Mouse (Mus musculus): ENCODE results near the gene Wdfy4. TPM values are rescaled to one million over a fixed set of nuclear protein-coding genes. Genes with fewer than 3 reads are reported as not detected.

Gene Wdfy4
- polyA plus RNA-seq (2015; fragmentation: Nextera tagmentation; extraction: Ambion mirVana), result 0.87 and 0.88 TPM in 2 replicates

DNA sequence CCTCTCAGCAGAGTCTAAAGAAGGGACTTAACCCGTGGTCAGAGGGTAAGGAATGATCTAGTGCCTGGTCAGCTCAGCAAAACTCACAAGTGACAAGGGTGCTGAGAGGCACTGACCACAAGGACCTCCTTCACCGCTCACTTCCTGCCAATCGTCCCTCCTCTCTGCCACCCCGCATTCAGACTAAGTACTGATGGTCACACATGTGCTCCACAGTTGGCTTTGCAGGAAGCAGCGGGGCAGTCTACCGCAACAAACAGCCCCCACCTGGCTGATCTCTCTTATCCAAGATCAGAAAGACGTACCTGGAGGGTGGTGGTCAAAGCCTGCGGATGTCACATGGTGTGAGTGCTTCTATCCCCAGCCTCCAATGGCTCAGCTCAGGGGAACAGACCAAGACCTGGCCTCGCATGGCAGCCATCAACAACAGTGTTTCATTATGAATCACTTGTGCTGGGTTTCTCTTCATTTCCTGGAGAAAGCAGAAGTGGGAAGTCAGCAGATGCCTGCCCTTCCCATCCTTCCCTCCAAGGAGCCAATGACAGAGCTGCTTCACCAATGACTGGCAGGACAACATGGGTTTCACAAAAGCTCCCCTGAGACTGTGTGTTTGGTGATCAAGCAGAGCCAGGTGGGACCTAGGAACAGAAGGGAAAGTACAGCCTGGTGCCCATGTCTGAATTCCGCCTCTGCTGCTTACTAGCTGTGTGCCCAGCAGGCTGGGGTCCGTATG lies at the start of gene Wdfy4:
Gene Wdfy4, minus strand, starts transcription at position 441 of the 733 bp plus-strand sequence.
- no peak within 1 kb of the TSS for H3K27ac ChIP-seq
- H3K27me3 ChIP-seq, result no peaks in the 10 kb centered on the region
- H3K4me3 ChIP-seq (replicated peaks), result peak within 1 kb of the TSS; percentile 36
- no peaks in the 10 kb centered on the region for H3K9me3 ChIP-seq (replicated peaks)
- peak; percentile 7 for DNase-seq
- no peaks in the 10 kb centered on the region for H3K4me1 ChIP-seq (replicated peaks)
- no peak for ATAC-seq (ENCODE audit: low read depth)
- H3K9ac ChIP-seq, result no peak within 1 kb of the TSS
- H3K4me2 ChIP-seq, result peak within 1 kb of the TSS; percentile 45
- no peaks in the 10 kb centered on the region for H3K36me3 ChIP-seq
- 24% methylated on average over 11 of the region's 11 CpGs for WGBS (ENCODE audit: insufficient replicate concordance)

DNA sequence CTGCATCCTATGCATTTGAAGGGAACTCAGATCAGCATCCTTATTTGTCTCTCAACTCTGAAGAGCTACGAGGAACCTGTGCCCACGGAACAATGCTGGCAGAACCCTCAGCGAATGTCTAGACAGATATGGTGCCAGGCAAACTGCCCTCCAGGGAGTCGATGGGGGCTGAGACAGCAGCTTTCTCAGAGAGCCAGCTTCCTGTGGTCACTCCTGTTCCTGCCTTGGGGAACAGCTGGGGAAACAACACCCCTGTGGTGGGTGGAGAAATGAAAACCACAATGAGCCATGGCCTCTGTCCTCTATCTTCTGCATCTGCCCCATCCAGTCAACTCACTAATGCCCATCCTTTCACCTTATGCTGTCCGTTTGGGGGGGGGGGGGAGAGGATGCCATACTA lies 46.7 kb upstream of the Wdfy4 start:
- Histone ChIP-seq H3K36me3 (no peaks in the 10 kb centered on the region), H3K4me3 (replicated peaks) (no peak overlapping the region), H3K9me3 (replicated peaks) (no peaks in the 10 kb centered on the region), H3K27me3 (no peaks in the 10 kb centered on the region), H3K4me2 (no peak overlapping the region), H3K27ac (no peak overlapping the region), H3K9ac (no peak overlapping the region), H3K4me1 (replicated peaks) (no peaks in the 10 kb centered on the region)
- ATAC-seq (ENCODE audit: low read depth), result no peak
- 16% methylated on average over 5 of the region's 5 CpGs for WGBS (ENCODE audit: insufficient replicate concordance)
- DNase-seq, result no peak

DNA sequence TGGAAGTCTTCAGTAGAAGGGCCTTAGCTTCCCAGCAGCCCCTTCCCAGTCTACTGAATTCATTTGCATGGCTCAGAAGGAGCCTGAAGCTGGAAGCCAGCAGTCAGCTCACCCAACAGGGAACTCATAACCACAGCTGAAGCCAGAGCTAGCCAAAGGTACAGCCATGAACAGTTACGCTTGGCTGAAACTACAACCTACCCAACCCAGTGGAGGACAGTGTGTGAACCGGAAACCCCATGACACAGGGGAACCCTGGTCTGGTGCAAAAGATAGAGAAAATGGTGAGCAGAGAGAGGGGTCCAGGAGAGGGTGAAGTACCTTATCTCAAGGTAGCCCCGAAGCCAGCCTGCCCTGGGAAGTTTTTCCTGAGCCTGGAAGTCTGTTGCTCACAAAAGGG lies 46.0 kb upstream of the Wdfy4 start:
- no peak overlapping the region for H3K27ac ChIP-seq
- H3K9me3 ChIP-seq (replicated peaks), result no peaks in the 10 kb centered on the region
- no peaks in the 10 kb centered on the region for H3K4me1 ChIP-seq (replicated peaks)
- H3K36me3 ChIP-seq, result no peaks in the 10 kb centered on the region
- DNase-seq, result no peak
- ATAC-seq (ENCODE audit: low read depth), result no peak
- no peak overlapping the region for H3K4me3 ChIP-seq (replicated peaks)
- H3K9ac ChIP-seq, result no peak overlapping the region
- 33% methylated on average over 3 of the region's 3 CpGs for WGBS (ENCODE audit: insufficient replicate concordance)
- H3K4me2 ChIP-seq, result no peak overlapping the region
- no peaks in the 10 kb centered on the region for H3K27me3 ChIP-seq

DNA sequence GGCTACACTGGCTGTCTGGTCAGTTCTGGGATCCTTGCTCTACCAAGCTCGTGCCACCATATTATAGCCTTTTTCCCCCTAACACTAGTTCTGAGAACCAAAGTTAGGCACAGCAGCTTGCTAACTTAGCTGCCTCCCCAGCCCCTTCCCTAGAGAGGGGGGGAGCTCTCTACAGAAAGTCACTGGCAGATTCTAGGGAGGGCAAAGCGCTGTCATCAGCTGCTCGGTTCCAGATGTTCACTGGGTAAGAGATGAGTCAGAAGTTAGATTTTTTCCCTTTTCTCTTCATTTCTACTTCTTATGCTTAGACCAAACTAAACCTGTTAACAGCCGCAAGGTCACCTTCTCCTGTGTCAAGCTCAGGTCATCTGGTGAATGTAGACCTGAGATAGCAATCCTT lies 45.4 kb upstream of the Wdfy4 start:
- no peak for ATAC-seq (ENCODE audit: low read depth)
- H3K27me3 ChIP-seq, result no peaks in the 10 kb centered on the region
- H3K4me1 ChIP-seq (replicated peaks), result no peaks in the 10 kb centered on the region
- H3K36me3 ChIP-seq, result no peaks in the 10 kb centered on the region
- no peaks in the 10 kb centered on the region for H3K9me3 ChIP-seq (replicated peaks)
- H3K27ac ChIP-seq, result no peak overlapping the region
- H3K4me3 ChIP-seq (replicated peaks), result no peak overlapping the region
- WGBS (ENCODE audit: insufficient replicate concordance), result 61% methylated on average over 4 of the region's 4 CpGs
- H3K4me2 ChIP-seq, result no peak overlapping the region
- no peak for DNase-seq
- H3K9ac ChIP-seq, result no peak overlapping the region

DNA sequence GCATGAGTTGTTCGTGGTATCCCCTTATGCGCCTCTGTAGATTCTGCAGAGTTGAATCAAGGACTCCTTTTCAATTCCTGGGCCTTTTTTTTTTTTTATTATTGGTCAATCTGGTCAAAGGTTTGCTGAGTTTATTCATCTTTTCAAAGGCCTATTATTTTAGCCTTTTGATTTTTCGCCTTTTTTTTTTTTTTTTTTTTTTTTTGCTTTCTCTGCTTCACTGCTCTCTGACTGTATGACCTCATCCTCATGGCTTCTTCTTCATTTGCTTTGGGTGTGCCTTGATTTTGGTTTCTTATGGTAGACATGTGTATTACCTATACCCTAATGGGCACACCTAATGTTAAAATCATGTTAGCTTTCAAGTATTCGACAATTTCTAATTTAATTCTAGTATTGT lies 39.9 kb upstream of the Wdfy4 start:
- no peak for DNase-seq
- no peak for ATAC-seq (ENCODE audit: low read depth)
- 67% methylated on average over 4 of the region's 4 CpGs for WGBS (ENCODE audit: insufficient replicate concordance)
- no peak overlapping the region for H3K4me3 ChIP-seq (replicated peaks)
- no peaks in the 10 kb centered on the region for H3K36me3 ChIP-seq
- H3K9ac ChIP-seq, result no peak overlapping the region
- H3K27ac ChIP-seq, result no peak overlapping the region
- H3K9me3 ChIP-seq (replicated peaks), result no peaks in the 10 kb centered on the region
- H3K4me1 ChIP-seq (replicated peaks), result no peaks in the 10 kb centered on the region
- no peak overlapping the region for H3K4me2 ChIP-seq
- H3K27me3 ChIP-seq, result no peaks in the 10 kb centered on the region

DNA sequence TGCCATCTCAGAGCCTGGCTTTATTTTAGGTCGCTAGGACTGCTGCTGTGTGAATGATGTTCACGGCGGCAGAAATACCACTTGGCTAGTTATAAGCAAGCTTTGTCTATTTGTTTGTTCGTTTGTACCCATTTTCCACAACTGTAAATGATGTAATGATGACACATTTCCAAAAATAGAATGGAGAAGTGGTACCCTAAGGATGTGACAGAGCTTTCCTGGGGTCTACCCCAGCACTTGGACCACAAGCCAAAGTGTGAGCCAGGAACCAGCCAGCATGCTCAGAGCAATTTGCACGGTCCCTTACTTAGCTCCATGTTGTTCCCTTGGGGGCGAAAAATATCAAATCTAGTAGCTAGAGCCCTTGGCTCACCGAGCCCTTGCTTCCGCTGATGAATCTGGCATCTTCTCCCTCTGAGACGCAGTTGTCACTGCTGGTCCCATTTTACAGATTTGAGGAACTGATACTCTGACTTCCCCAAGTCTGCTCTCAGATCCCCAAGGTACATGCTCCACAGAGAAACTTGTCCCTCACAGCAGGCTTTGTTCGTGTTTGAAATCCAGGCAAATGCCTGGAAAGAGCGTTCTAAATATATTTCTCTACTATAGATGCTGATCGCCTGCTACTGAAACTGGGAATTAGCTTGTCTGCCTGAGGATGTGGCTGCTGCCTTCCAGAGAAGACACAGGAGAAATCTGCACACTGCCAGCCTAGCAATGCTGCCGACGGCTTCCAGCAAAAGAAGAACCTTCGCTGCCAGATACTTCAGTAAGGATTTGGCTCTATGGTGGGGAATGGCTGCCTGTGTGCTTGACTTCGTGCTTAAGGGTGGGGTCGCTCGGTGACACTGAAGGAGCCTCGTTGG lies 31.3 kb upstream of the Wdfy4 start:
- Histone ChIP-seq H3K9ac (no peak overlapping the region), H3K4me1 (replicated peaks) (peaks cover 15% of the 10 kb centered on the region), H3K27ac (no peak overlapping the region), H3K4me3 (replicated peaks) (no peak overlapping the region), H3K27me3 (peaks cover 10% of the 10 kb centered on the region), H3K9me3 (replicated peaks) (no peaks in the 10 kb centered on the region), H3K4me2 (no peak overlapping the region), H3K36me3 (no peaks in the 10 kb centered on the region)
- DNase-seq (no peak), ATAC-seq (ENCODE audit: low read depth) (no peak)
- WGBS (ENCODE audit: insufficient replicate concordance), result 57% methylated on average over 19 of the region's 19 CpGs

DNA sequence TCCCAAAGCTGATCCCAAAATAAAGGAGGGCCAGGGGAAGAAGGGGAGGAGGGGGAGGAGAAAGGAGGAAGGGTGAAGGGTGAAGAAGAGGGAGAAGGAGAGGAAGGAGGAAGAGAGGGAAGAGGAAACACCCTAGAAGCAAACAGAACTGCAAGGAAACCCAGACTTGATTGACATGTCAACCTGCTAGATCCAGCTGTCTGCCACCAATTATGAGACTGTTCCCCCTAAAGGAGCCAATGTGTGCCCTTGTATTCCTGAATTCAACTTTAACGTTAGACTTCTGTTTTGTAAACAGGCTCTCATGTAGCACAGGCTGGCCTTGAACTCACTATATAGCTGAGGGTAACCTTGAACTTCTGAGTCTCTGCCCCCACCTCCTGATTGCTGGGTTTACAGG lies 29.9 kb upstream of the Wdfy4 start:
- no peak for DNase-seq
- no peak for ATAC-seq (ENCODE audit: low read depth)
- WGBS (ENCODE audit: insufficient replicate concordance), result 54% methylated on average over 1 of the region's 1 CpGs

DNA sequence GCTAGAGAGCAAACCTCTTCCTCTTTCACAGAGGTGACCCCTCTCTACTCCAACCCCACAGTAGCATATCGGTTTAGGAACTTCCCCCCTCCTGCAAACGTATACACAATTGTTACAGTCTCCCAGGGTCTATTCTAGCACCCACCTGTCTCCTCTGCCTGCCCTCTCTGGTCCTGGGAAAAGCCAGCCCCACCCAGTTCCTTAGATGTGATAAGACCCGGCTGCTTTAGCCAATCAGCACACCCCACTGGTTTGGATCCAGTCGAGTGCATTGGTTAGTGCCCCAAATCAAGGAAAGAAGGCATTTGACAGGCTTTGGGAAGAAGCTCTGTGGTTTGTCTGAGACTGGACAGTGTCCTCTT lies 29.4 kb upstream of the Wdfy4 start:
- Histone ChIP-seq H3K27me3 (peaks cover 10% of the 10 kb centered on the region), H3K4me2 (peak overlapping the region; percentile 47; the same call in 1 of the 2 replicates), H3K4me1 (replicated peaks) (peaks cover 15% of the 10 kb centered on the region), H3K9ac (no peak overlapping the region), H3K4me3 (replicated peaks) (no peak overlapping the region), H3K27ac (no peak overlapping the region), H3K36me3 (no peaks in the 10 kb centered on the region), H3K9me3 (replicated peaks) (no peaks in the 10 kb centered on the region)
- peak; percentile 42 for ATAC-seq (ENCODE audit: low read depth)
- DNase-seq, result no peak
- 4% methylated on average over 4 of the region's 4 CpGs for WGBS (ENCODE audit: insufficient replicate concordance)

More for the DNA sequence above, 29.9 kb upstream of the Wdfy4 start:
- Histone ChIP-seq H3K27ac (no peak overlapping the region), H3K9ac (no peak overlapping the region), H3K27me3 (peaks cover 10% of the 10 kb centered on the region), H3K4me1 (replicated peaks) (peaks cover 15% of the 10 kb centered on the region), H3K4me3 (replicated peaks) (no peak overlapping the region), H3K4me2 (no peak overlapping the region), H3K9me3 (replicated peaks) (no peaks in the 10 kb centered on the region), H3K36me3 (no peaks in the 10 kb centered on the region)

DNA sequence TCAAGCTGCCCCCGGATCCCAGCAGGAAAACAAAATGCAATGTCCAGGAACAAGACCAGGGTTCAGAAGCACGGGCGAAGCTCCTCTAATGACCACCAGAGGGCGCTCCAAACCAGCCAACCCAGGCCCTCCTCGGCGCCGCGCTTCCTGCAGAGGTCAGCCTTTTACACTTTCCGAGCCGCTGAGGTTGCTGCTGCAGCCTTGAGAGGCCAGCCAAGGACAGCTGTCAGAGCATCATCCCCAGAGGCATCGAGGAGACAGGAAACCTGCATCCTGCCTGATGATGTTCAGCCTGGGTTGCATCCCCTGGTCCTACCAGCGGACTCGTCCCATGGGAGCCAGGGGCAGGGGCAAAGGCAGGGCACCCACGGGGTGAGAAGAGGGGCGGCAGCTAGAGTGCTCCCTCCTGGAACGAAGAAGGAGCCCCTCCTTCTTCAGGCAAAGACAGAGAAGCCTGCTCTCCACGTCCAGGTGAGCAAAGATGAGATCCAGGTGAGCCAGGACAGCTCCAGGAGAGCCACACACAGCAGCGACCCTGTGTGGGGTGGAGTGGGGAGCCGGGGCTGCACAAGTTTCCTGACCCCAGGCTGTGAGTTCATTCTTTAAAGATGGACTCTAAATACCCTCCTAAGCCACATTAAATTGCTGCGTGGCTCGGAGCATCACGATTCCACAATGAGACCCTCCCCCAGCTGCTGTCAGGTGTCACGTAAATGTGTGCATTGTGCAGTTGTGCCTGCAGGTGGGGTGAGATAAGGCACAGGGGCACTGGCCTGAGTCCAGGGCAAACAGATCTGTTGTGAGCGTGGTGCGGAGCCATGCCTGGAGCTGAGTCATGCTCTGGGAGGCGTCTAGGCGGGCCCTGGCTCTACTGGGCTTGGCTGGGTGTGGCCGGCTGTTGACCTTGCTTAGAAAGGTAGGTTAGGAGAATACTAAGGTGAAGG lies 28.8 kb upstream of the Wdfy4 start, which contains the start of gene Arhgap22:
Gene Arhgap22, plus strand, starts transcription at position 204 of the 944 bp plus-strand sequence.
- DNase-seq (peak; percentile 53), ATAC-seq (ENCODE audit: low read depth) (peak; percentile 92)
- Histone ChIP-seq H3K9ac (0 out of 2 replicates have a peak within 1 kb of the TSS, but pooled peaks have one; percentile 2), H3K9me3 (replicated peaks) (no peaks in the 10 kb centered on the region), H3K27me3 (peaks cover 10% of the 10 kb centered on the region), H3K27ac (no peak within 1 kb of the TSS), H3K4me2 (peak within 1 kb of the TSS; percentile 47), H3K4me3 (replicated peaks) (no peak within 1 kb of the TSS), H3K36me3 (no peaks in the 10 kb centered on the region), H3K4me1 (replicated peaks) (peaks cover 15% of the 10 kb centered on the region)
- 6% methylated on average over 28 of the region's 28 CpGs for WGBS (ENCODE audit: insufficient replicate concordance)

DNA sequence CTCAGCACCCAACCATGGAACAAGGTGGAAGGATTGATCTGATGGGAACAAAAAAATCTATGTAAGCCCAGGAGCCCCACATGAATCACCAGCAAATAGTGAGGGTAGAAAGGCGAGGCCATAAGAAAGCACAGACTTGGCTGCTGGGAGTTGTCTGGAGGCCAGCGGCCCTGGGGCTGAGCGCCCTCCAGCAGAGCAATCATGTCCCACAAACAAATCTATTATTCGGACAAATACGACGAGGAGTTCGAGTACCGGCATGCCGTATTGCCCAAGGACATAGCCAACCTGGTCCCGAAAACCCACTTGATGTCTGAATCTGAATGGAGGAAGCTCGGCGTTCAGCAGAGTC lies 27.6 kb upstream of the Wdfy4 start:
- Histone ChIP-seq H3K4me1 (replicated peaks) (peaks cover 15% of the 10 kb centered on the region), H3K4me3 (replicated peaks) (no peak overlapping the region), H3K9ac (no peak overlapping the region), H3K27me3 (peaks cover 10% of the 10 kb centered on the region), H3K36me3 (no peaks in the 10 kb centered on the region), H3K4me2 (no peak overlapping the region), H3K9me3 (replicated peaks) (no peaks in the 10 kb centered on the region), H3K27ac (no peak overlapping the region)
- DNase-seq (no peak), ATAC-seq (ENCODE audit: low read depth) (no peak)
- 79% methylated on average over 12 of the region's 12 CpGs for WGBS (ENCODE audit: insufficient replicate concordance)

Measured in liver, embryonic 13.5 days (tissue).